Mouse (Mus musculus) cerebellum, adult 8-10 months (tissue): ENCODE data around the gene Tmem217.
"Not testable (repeated sequence)": the region's sequence is repeated elsewhere in the genome, so short reads cannot be mapped to it uniquely, and the experiment has no call there.

ENCODE experiments used
- DNase-seq: peaks from one replicate; pipeline ENCODE4 v3.0.0; 2022

Gene Tmem217

GRCm38 (mm10) chr17:29548494-29548893, 3.7 kb downstream of the Tmem217 start:
- no peak for DNase-seq

- no peak for DNase-seq
Observed at GRCm38 (mm10) chr17:29545241-29545640, 6.9 kb downstream of the Tmem217 start.

- no peak for DNase-seq
Observed at GRCm38 (mm10) chr17:29544064-29544463, 8.1 kb downstream of the Tmem217 start.

GRCm38 (mm10) chr17:29542831-29543690, 9.1 kb downstream of the Tmem217 start:
- DNase-seq, result peak; percentile 46

- peak; percentile 48 for DNase-seq
Observed at GRCm38 (mm10) chr17:29541419-29541818, 10.8 kb downstream of the Tmem217 start.

GRCm38 (mm10) chr17:29540426-29540825, 11.8 kb downstream of the Tmem217 start:
- DNase-seq, result no peak

- no peak for DNase-seq
Observed at GRCm38 (mm10) chr17:29533866-29534265, 18.3 kb downstream of the Tmem217 start.

- no peak for DNase-seq
Observed at GRCm38 (mm10) chr17:29531757-29532384, 20.3 kb downstream of the Tmem217 start.

- DNase-seq, result no peak
Observed at GRCm38 (mm10) chr17:29531278-29531677, 20.9 kb downstream of the Tmem217 start.

GRCm38 (mm10) chr17:29530508-29530907, 21.7 kb downstream of the Tmem217 start:
- DNase-seq, result no peak

- no peak for DNase-seq
Observed at GRCm38 (mm10) chr17:29528568-29529187, 23.5 kb downstream of the Tmem217 start.

GRCm38 (mm10) chr17:29525613-29526012, 26.6 kb downstream of the Tmem217 start:
- no peak for DNase-seq

- no peak for DNase-seq
Observed at GRCm38 (mm10) chr17:29519731-29520130, 32.5 kb downstream of the Tmem217 start.

GRCm38 (mm10) chr17:29518665-29519064, 33.5 kb downstream of the Tmem217 start:
- not testable (repeated sequence) for DNase-seq

- peak; percentile 85 for DNase-seq
Observed at GRCm38 (mm10) chr17:29514435-29514834, 37.8 kb downstream of the Tmem217 start.

- DNase-seq, result no peak
Observed at GRCm38 (mm10) chr17:29513044-29513730, 39.0 kb downstream of the Tmem217 start.

GRCm38 (mm10) chr17:29510691-29511090, 41.5 kb downstream of the Tmem217 start:
- DNase-seq, result no peak

GRCm38 (mm10) chr17:29508927-29509608, 43.1 kb downstream of the Tmem217 start:
- no peak for DNase-seq

GRCm38 (mm10) chr17:29503700-29504099, 48.5 kb downstream of the Tmem217 start:
- DNase-seq, result no peak

GRCm38 (mm10) chr17:29502669-29503665, 49.2 kb downstream of the Tmem217 start:
- no peak for DNase-seq

GRCm38 (mm10) chr17:29502005-29502668, 50.0 kb downstream of the Tmem217 start:
- no peak for DNase-seq
